9 mouse cellular contexts compared by ENCODE assay signal in genomic region chrX:48433527-48433899, GRCm38 (mm10). TPM values are rescaled to one million over a fixed set of nuclear protein-coding genes. Genes with fewer than 3 reads are reported as not detected.
DNase-seq lines count a peak whose midpoint lies in the region; ATAC-seq lines count a peak whose summit lies in the region.
"Had no signal": no experiment of that assay in that cellular context is flagged by ENCODE, and none has a peak within 500 bp of the region (broad histone marks: within the 10 kb centered on the region; RNA-seq: fewer than 3 reads in every experiment).

No protein-coding gene starts in this region.

- peaks cover 99% of the 10 kb centered on the region for H3K79me2 ChIP-seq in macrophage (ENCODE audit: inconsistent target)

- WGBS in kidney, embryonic 14.5 days = 44% methylated on average over 6 of the region's 6 CpGs
- WGBS in kidney, embryonic 16.5 days = 32% methylated on average over 6 of the region's 6 CpGs
- 26% methylated on average over 4 of the region's 6 CpGs for WGBS in macrophage (ENCODE audit: missing documents)

- H3K4me3 ChIP-seq in kidney, embryonic 14.5 days (ENCODE audit: low read length) = no peak overlapping the region
- H3K4me3 ChIP-seq in kidney, embryonic 16.5 days (ENCODE audit: low read length) = no peak overlapping the region
- H3K4me3 ChIP-seq in macrophage (ENCODE audit: inconsistent target) = no peak overlapping the region
- H3K4me3 ChIP-seq: limb, embryonic 15.5 days had no signal

- H3K27ac ChIP-seq in kidney, embryonic 14.5 days (ENCODE audit: low read depth, low read length) = no peak overlapping the region
- H3K27ac ChIP-seq in kidney, embryonic 16.5 days (ENCODE audit: low read length) = no peak overlapping the region
- 0 out of 2 replicates have a peak overlapping the region, but pooled peaks have one; percentile 14 for H3K27ac ChIP-seq in macrophage
- H3K27ac ChIP-seq: limb, embryonic 15.5 days had no signal

- no peak for DNase-seq in kidney, adult 11 months
- DNase-seq in adrenal gland, adult 8-10 months = no peak
- DNase-seq in cerebellum, adult 11 months = no peak
- no peak for DNase-seq in cerebellum, adult 8-10 months
- DNase-seq in right cerebral cortex, postnatal 36 days (ENCODE audit: low spot score in 2 of 2) = no peak

- H3K9me3 ChIP-seq in kidney, embryonic 14.5 days (ENCODE audit: control insufficient read depth, low read length) = no peaks in the 10 kb centered on the region
- H3K9me3 ChIP-seq in kidney, embryonic 16.5 days (ENCODE audit: low read length) = no peaks in the 10 kb centered on the region
- H3K9me3 ChIP-seq: limb, embryonic 15.5 days had no signal

- H3K9ac ChIP-seq in kidney, embryonic 14.5 days (ENCODE audit: low read depth, low read length) = no peak overlapping the region
- H3K9ac ChIP-seq in kidney, embryonic 16.5 days (replicated peaks; ENCODE audit: low read length) = no peak overlapping the region
- H3K9ac ChIP-seq: limb, embryonic 15.5 days had no signal

- peaks cover 7% of the 10 kb centered on the region; the same call in 1 of the 2 replicates for H3K4me1 ChIP-seq in kidney, embryonic 14.5 days (ENCODE audit: control insufficient read depth, insufficient read depth, low read length)
- H3K4me1 ChIP-seq in kidney, embryonic 16.5 days (ENCODE audit: insufficient read depth, low read length) = peaks cover 9% of the 10 kb centered on the region; the same call in 1 of the 2 replicates

- no peaks in the 10 kb centered on the region for H3K27me3 ChIP-seq in kidney, embryonic 14.5 days (ENCODE audit: control insufficient read depth, insufficient read depth, low read length)
- H3K27me3 ChIP-seq in kidney, embryonic 16.5 days (ENCODE audit: insufficient read depth, low read length) = no peaks in the 10 kb centered on the region
- H3K27me3 ChIP-seq: limb, embryonic 15.5 days had no signal

- H3K4me2 ChIP-seq in kidney, embryonic 14.5 days (replicated peaks; ENCODE audit: low read depth, low read length) = no peak overlapping the region; the same call in 1 of the 2 replicates
- H3K4me2 ChIP-seq in kidney, embryonic 16.5 days (replicated peaks; ENCODE audit: low read depth, low read length) = no peak overlapping the region
- H3K4me2 ChIP-seq: limb, embryonic 15.5 days had no signal

- H3K36me3 ChIP-seq in kidney, embryonic 14.5 days (ENCODE audit: control insufficient read depth, insufficient read depth, low read length) = no peaks in the 10 kb centered on the region
- no peaks in the 10 kb centered on the region for H3K36me3 ChIP-seq in kidney, embryonic 16.5 days (ENCODE audit: insufficient read depth, low read length)
- no peaks in the 10 kb centered on the region for H3K36me3 ChIP-seq in macrophage (ENCODE audit: inconsistent target)
- H3K36me3 ChIP-seq: limb, embryonic 15.5 days had no signal

- peak; percentile 78 for ATAC-seq in kidney, embryonic 14.5 days (ENCODE audit: low FRiP score, low TSS enrichment)
- ATAC-seq in kidney, embryonic 16.5 days (ENCODE audit: low FRiP score, low TSS enrichment) = peak; percentile 77

RNA-seq across cellular contexts. Expression of gene Elf4, which starts 29.4 kb away (rescaled TPM):
- 4.1 and 8.3 TPM in 2 replicates for polyA plus RNA-seq in kidney, embryonic 14.5 days (2014; fragmentation: Nextera tagmentation; extraction: Ambion mirVana)
- polyA plus RNA-seq in kidney, embryonic 16.5 days (2015; fragmentation: Nextera tagmentation; extraction: Ambion mirVana) = 5.1 and 5.8 TPM in 2 replicates
- total RNA-seq in macrophage (2018; cell fraction: chromatin; rRNA removed) = 10 to 100 TPM; 31.7 to 79.8 (median 65.5) TPM
- total RNA-seq in macrophage (2018; cell fraction: cytosol; rRNA removed) = 10 to 100 TPM; 37.6 to 92.1 (median 58.9) TPM
- total RNA-seq in macrophage (2018; cell fraction: nucleus; rRNA removed) = 100 to 1,000 TPM in 3 of 26 experiments, 10 to 100 TPM in 23; 38.6 to 108 (median 69.6) TPM
- 29.9 to 41.0 TPM (median 37.3 TPM) in 3 replicates for polyA plus RNA-seq in macrophage (2018)
- 10 to 100 TPM; 11.1 to 18.4 (median 13.9) TPM for total RNA-seq in adrenal gland, adult 8-10 months (2022)
